Mouse (Mus musculus): ENCODE data around the gene Ppp6r1. TPM values are rescaled to one million over a fixed set of nuclear protein-coding genes. Genes with fewer than 3 reads are reported as not detected.
A peak's percentile ranks its signal among the peaks of the same experiment; 100 is the strongest.

Gene Ppp6r1
- 6.2 and 8.2 TPM in 2 replicates for polyA plus RNA-seq (2015; fragmentation: Nextera tagmentation; extraction: Ambion mirVana)

GRCm38 (mm10) chr7:4658912-4659551 is at the start of gene Ppp6r1:
Ppp6r1 (minus strand) TSS chr7:4659019.
- peak within 1 kb of the TSS; percentile 98 for H3K9ac ChIP-seq
- peak; percentile 97 for ATAC-seq (replicated peaks; ENCODE audit: insufficient number of reproducible peaks, insufficient read depth, low FRiP score, low read depth)
- WGBS = under 1% methylated on average over 53 of the region's 54 CpGs
- no peaks in the 10 kb centered on the region for H3K9me3 ChIP-seq (replicated peaks)
- no peaks in the 10 kb centered on the region for H3K27me3 ChIP-seq
- H3K36me3 ChIP-seq = peaks cover 8% of the 10 kb centered on the region
- H3K4me2 ChIP-seq = peak within 1 kb of the TSS; percentile 86
- peak within 1 kb of the TSS; percentile 94 for H3K4me3 ChIP-seq
- H3K27ac ChIP-seq = peak within 1 kb of the TSS; percentile 96
- peaks cover 34% of the 10 kb centered on the region for H3K4me1 ChIP-seq (replicated peaks)

DNA sequence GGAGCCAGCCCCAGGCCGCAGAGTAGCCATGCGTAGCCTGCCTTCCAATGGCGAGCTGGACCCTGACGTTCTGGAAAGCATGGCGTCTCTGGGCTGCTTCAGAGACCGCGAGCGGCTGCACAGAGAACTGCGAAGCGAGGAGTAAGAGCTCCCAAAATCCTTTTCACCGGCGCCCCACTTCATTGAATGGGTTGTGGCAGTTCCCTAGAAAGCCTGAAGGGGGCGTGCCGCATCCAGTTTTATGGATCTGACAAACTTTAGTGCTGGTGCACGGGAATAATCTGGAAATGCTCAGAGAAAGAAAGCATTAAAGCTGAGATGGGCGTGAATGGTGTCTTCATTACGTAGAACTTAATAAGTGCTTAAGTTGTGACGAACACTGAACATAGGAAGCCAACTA is 46.3 kb upstream of the Ppp6r1 start:
- Histone ChIP-seq H3K9me3 (replicated peaks) (no peaks in the 10 kb centered on the region), H3K27me3 (no peaks in the 10 kb centered on the region), H3K4me2 (no peak overlapping the region), H3K27ac (no peak overlapping the region), H3K9ac (no peak overlapping the region), H3K36me3 (peaks cover 40% of the 10 kb centered on the region; the same call in 1 of the 2 replicates), H3K4me3 (no peak overlapping the region), H3K4me1 (replicated peaks) (no peaks in the 10 kb centered on the region)
- ATAC-seq (replicated peaks; ENCODE audit: insufficient number of reproducible peaks, insufficient read depth, low FRiP score, low read depth) = no peak
- WGBS = 49% methylated on average over 18 of the region's 18 CpGs

DNA sequence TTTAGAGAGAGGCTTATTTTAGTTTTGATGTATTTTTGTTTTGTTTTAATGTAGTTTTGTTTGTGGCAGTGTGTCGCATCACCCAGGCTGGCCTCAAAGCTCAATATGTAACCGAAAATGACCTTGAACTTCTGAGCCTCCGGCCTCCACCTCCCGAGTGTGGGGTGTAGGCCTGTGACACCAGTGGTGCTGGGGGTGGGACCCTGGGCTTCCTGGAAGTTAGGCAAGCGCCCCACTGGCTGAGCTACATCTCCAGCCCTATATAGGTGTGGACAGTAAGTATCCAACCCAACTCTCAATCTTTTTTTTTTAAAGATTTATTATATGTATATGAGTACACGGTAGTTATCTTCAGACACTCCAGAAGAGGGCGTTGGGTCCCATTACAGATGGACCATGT is 44.4 kb upstream of the Ppp6r1 start:
- no peak overlapping the region for H3K27ac ChIP-seq
- no peak overlapping the region for H3K4me3 ChIP-seq
- H3K4me1 ChIP-seq (replicated peaks) = no peaks in the 10 kb centered on the region
- WGBS = 92% methylated on average over 7 of the region's 7 CpGs
- no peak for ATAC-seq (replicated peaks; ENCODE audit: insufficient number of reproducible peaks, insufficient read depth, low FRiP score, low read depth)
- peaks cover 31% of the 10 kb centered on the region; the same call in 1 of the 2 replicates for H3K36me3 ChIP-seq
- no peak overlapping the region for H3K4me2 ChIP-seq
- H3K9ac ChIP-seq = no peak overlapping the region
- no peaks in the 10 kb centered on the region for H3K9me3 ChIP-seq (replicated peaks)
- no peaks in the 10 kb centered on the region for H3K27me3 ChIP-seq

GRCm38 (mm10) chr7:4702334-4702733 is 43.5 kb upstream of the Ppp6r1 start:
- WGBS = 69% methylated on average over 8 of the region's 8 CpGs
- Histone ChIP-seq H3K4me3 (no peak overlapping the region), H3K9ac (no peak overlapping the region), H3K4me2 (no peak overlapping the region), H3K36me3 (peaks cover 26% of the 10 kb centered on the region; the same call in 1 of the 2 replicates), H3K27me3 (no peaks in the 10 kb centered on the region), H3K4me1 (replicated peaks) (no peaks in the 10 kb centered on the region), H3K9me3 (replicated peaks) (no peaks in the 10 kb centered on the region), H3K27ac (no peak overlapping the region)
- no peak for ATAC-seq (replicated peaks; ENCODE audit: insufficient number of reproducible peaks, insufficient read depth, low FRiP score, low read depth)

DNA sequence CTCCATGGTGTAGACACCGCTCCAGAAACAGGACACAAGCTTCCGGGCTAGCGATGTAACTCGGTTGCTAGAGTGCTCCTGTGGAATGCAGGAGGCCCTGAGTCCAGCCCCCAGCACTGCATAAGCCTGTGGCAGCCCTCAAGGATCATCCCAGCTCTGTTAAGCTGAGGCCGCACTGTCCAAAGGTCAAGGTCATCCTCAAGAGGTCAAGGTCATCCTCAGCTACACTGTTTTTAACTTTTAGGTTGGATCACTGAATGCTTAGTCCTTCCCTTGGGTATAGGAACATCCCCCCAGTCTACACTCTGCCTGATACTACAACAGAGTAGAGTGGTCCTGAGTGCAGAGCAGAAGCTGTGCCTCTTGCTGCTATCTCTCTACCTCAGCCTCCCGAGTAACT is 34.2 kb upstream of the Ppp6r1 start:
- Histone ChIP-seq H3K36me3 (peaks cover 6% of the 10 kb centered on the region; the same call in 1 of the 2 replicates), H3K4me3 (no peak overlapping the region), H3K27me3 (no peaks in the 10 kb centered on the region), H3K4me1 (replicated peaks) (peaks cover 15% of the 10 kb centered on the region), H3K4me2 (no peak overlapping the region), H3K27ac (no peak overlapping the region), H3K9me3 (replicated peaks) (no peaks in the 10 kb centered on the region), H3K9ac (no peak overlapping the region)
- ATAC-seq (replicated peaks; ENCODE audit: insufficient number of reproducible peaks, insufficient read depth, low FRiP score, low read depth) = no peak
- 68% methylated on average over 6 of the region's 6 CpGs for WGBS

DNA sequence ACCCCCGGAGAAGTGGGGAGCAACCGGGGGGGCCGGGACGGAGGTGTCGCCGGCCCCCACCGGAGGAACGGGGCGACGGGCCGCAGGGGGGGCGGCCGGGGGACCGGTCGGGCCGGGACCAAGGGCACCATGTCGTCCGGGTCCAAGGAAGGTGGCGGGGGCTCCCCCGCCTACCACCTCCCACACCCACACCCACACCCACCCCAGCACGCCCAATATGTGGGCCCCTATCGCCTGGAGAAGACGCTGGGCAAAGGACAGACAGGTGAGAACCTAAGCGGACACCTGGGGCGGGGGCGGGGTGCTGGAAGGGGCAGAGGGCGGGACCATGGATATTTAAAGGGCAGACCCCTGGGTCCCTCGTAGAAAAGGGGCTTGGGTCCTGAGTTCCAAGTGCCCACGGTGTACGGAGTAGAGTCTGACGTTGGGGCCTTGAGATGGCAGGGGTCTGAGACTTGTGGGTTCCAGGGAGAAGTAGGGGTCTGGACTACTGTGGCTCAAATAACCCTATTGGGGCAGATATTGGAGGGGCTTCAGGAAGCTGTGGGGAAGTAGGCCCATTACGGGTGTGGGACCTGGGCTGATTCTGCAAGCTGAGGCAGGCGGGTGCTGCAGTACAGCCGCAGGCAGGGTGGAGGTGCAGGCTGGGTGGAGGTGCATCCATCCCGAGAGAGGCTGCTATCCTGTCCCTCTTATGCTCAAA is 32.3 kb upstream of the Ppp6r1 start:
- Histone ChIP-seq H3K4me2 (peak overlapping the region; percentile 87), H3K4me1 (replicated peaks) (peaks cover 15% of the 10 kb centered on the region), H3K9me3 (replicated peaks) (no peaks in the 10 kb centered on the region), H3K9ac (peak overlapping the region; percentile 84), H3K36me3 (peaks cover 4% of the 10 kb centered on the region; the same call in 1 of the 2 replicates), H3K27me3 (no peaks in the 10 kb centered on the region), H3K4me3 (peak overlapping the region; percentile 68), H3K27ac (peak overlapping the region; percentile 73)
- 8% methylated on average over 24 of the region's 35 CpGs for WGBS
- peak; percentile 21; the same call in 1 of the 2 replicates for ATAC-seq (replicated peaks; ENCODE audit: insufficient number of reproducible peaks, insufficient read depth, low FRiP score, low read depth)

DNA sequence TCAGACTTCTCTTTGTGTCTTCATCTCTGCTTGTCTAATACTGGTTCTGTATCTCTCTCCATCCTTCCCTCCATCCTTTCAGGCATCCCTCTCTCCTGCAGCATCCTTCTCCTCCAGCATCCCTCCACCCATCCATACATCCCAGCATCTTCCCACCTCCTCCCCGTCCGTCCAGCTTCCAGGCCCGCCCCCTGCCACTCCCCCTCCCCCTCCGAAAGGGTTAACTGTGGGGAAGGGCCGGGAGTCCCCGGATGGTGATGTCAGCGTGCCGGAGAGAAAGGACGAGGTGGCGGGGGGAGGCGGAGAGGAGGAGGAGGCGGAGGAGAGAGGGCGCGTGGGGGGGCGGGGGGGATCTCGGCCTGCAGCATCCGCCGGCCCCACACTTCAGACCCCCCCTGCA is 31.6 kb upstream of the Ppp6r1 start, which contains the start of gene Brsk1:
TSS of gene Brsk1 (plus strand) at position 218 of the 400 bp plus-strand sequence.
- H3K9me3 ChIP-seq (replicated peaks) = no peaks in the 10 kb centered on the region
- H3K4me3 ChIP-seq = peak within 1 kb of the TSS; percentile 68
- H3K9ac ChIP-seq = peak within 1 kb of the TSS; percentile 84
- WGBS = 2% methylated on average over 5 of the region's 18 CpGs
- peak; percentile 63 for ATAC-seq (replicated peaks; ENCODE audit: insufficient number of reproducible peaks, insufficient read depth, low FRiP score, low read depth)
- peak within 1 kb of the TSS; percentile 87 for H3K4me2 ChIP-seq
- H3K36me3 ChIP-seq = peaks cover 4% of the 10 kb centered on the region; the same call in 1 of the 2 replicates
- H3K27me3 ChIP-seq = no peaks in the 10 kb centered on the region
- H3K4me1 ChIP-seq (replicated peaks) = peaks cover 15% of the 10 kb centered on the region
- H3K27ac ChIP-seq = peak within 1 kb of the TSS; percentile 73

DNA sequence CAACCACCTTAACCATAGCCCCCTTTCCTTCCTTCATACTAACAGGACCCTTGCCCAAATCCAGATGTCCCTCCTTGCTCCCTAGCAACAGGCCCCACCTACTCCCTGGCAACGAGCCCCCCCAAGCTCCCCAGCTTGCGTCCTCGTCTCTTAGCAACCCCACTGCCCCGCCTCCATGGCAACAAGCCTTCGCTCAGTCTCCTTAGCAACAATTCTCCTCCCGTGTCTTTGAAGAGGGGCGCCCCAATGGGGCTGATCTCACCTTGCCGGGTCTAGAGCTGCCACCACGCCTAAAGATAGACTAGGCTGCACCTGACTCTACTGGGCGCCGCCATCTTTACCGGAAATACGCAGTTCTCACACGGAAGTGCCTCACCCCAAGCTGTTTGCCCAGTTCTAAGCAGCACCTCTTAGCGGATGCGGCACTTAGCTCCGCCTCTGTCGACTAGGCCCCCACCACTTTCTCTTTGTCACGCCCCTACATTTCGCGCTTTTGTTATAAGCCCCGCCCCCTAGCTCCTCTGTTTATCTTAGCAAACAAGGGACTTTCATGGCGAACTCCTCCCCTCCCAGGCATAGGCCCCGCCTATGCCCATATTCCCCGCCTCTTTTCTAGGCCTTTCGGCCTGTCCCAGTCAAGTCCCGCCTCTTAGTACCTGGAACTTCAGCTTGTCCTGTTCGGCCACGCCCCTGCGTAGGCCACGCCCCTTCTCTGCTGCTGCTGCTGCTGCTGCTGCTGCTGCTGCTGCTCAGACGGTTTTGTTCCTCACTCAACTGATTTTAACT is 26.0 kb upstream of the Ppp6r1 start, which contains the start of gene Hspbp1:
TSS of gene Hspbp1 (minus strand) at position 437 of the 786 bp plus-strand sequence.
- H3K9ac ChIP-seq = peak within 1 kb of the TSS; percentile 57
- peaks cover 7% of the 10 kb centered on the region for H3K4me1 ChIP-seq (replicated peaks)
- peak within 1 kb of the TSS; percentile 79 for H3K27ac ChIP-seq
- under 1% methylated on average over 32 of the region's 32 CpGs for WGBS
- peak; percentile 95 for ATAC-seq (replicated peaks; ENCODE audit: insufficient number of reproducible peaks, insufficient read depth, low FRiP score, low read depth)
- H3K27me3 ChIP-seq = no peaks in the 10 kb centered on the region
- H3K4me3 ChIP-seq = peak within 1 kb of the TSS; percentile 83
- peaks cover 24% of the 10 kb centered on the region for H3K36me3 ChIP-seq
- H3K4me2 ChIP-seq = peak within 1 kb of the TSS; percentile 90
- no peaks in the 10 kb centered on the region for H3K9me3 ChIP-seq (replicated peaks)

GRCm38 (mm10) chr7:4684203-4684602 is 25.4 kb upstream of the Ppp6r1 start:
- peak overlapping the region; percentile 57 for H3K9ac ChIP-seq
- H3K36me3 ChIP-seq = peaks cover 26% of the 10 kb centered on the region
- no peaks in the 10 kb centered on the region for H3K27me3 ChIP-seq
- H3K4me2 ChIP-seq = peak overlapping the region; percentile 90
- H3K9me3 ChIP-seq (replicated peaks) = no peaks in the 10 kb centered on the region
- no peak for ATAC-seq (replicated peaks; ENCODE audit: insufficient number of reproducible peaks, insufficient read depth, low FRiP score, low read depth)
- H3K4me1 ChIP-seq (replicated peaks) = peaks cover 7% of the 10 kb centered on the region
- H3K4me3 ChIP-seq = peak overlapping the region; percentile 83
- 1% methylated on average over 13 of the region's 13 CpGs for WGBS
- H3K27ac ChIP-seq = peak overlapping the region; percentile 79

DNA sequence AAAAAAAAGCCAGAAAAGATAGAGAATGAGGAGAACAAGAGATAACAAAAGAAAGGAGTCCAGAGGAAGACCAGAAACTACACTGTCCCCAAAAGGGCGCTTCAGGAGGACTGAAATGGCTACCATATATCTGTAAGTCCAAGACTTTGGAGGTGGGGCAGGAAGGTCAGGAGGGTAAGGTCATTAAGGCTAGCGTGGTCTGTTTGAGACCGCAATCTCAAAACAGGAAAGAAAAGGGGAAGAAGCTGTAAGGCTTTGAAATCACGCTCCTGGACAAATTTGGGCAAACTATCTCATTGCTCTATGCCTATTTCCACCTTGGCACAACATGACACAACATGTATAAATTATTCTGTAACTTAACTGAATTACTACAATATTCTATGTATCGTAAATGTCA is 24.5 kb upstream of the Ppp6r1 start:
- Histone ChIP-seq H3K27ac (no peak overlapping the region), H3K9me3 (replicated peaks) (no peaks in the 10 kb centered on the region), H3K4me3 (no peak overlapping the region), H3K36me3 (peaks cover 30% of the 10 kb centered on the region), H3K4me2 (no peak overlapping the region), H3K4me1 (replicated peaks) (peaks cover 7% of the 10 kb centered on the region), H3K9ac (no peak overlapping the region), H3K27me3 (no peaks in the 10 kb centered on the region)
- 83% methylated on average over 5 of the region's 5 CpGs for WGBS
- no peak for ATAC-seq (replicated peaks; ENCODE audit: insufficient number of reproducible peaks, insufficient read depth, low FRiP score, low read depth)

- no peak for ATAC-seq (replicated peaks; ENCODE audit: insufficient number of reproducible peaks, insufficient read depth, low FRiP score, low read depth)
- Histone ChIP-seq H3K27me3 (no peaks in the 10 kb centered on the region), H3K9me3 (replicated peaks) (no peaks in the 10 kb centered on the region), H3K4me3 (no peak overlapping the region), H3K4me2 (no peak overlapping the region), H3K4me1 (replicated peaks) (peaks cover 8% of the 10 kb centered on the region), H3K9ac (no peak overlapping the region), H3K27ac (no peak overlapping the region), H3K36me3 (peaks cover 28% of the 10 kb centered on the region)
- WGBS = 73% methylated on average over 7 of the region's 7 CpGs
Observed at GRCm38 (mm10) chr7:4675200-4675599, 16.4 kb upstream of the Ppp6r1 start.
